ENCODE assay signal across 23 mouse cellular contexts in the genomic region with DNA sequence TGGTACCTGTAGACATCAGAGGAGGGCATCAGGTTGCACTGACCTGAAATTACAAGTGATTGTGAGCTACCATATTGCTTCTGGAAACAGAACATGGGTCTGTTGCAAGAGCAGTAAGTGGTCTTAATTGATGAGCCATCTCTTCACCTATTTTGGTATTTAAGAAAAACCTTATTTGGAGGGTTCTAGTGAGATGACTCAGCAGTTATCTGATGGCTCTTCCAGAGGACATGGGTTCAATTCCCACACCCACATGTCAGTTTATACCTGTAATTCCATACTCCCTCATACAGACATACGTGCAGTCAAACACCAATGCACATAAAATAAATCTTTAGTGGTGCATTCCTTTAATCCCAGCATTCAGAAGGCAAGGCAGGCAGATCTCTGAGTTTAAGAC. TPM values are rescaled to one million over a fixed set of nuclear protein-coding genes. Genes with fewer than 3 reads are reported as not detected.
A peak's percentile ranks its signal among the peaks of the same experiment; 100 is the strongest.
DNase-seq lines count a peak whose midpoint lies in the region; ATAC-seq and TF ChIP-seq lines count a peak whose summit lies in the region.
"Had no signal": no experiment of that assay in that cellular context is flagged by ENCODE, and none has a peak within 500 bp of the region (broad histone marks: within the 10 kb centered on the region; RNA-seq: fewer than 3 reads in every experiment).

No protein-coding gene starts in this region.

- no peak overlapping the region for H3K9ac ChIP-seq in midbrain, embryonic 11.5 days (ENCODE audit: low read length)
- no peak overlapping the region for H3K9ac ChIP-seq in midbrain, embryonic 14.5 days (replicated peaks; ENCODE audit: low read length)
- H3K9ac ChIP-seq in ES-E14 (ENCODE audit: insufficient read depth, low read depth, low read length, poor library complexity, severe bottlenecking) = no peak overlapping the region
- no peak overlapping the region for H3K9ac ChIP-seq in liver, postnatal 0 days (replicated peaks)
- H3K9ac ChIP-seq: embryonic facial prominence, embryonic 13.5 days; embryonic facial prominence, embryonic 15.5 days; forebrain, embryonic 12.5 days had no signal

- in situ Hi-C loops in ES-E14 (cut with MboI; ENCODE audit: low sequenced_read_pairs in 2 of 2, unreplicated experiment in 2 of 2) = no loop called here

- no peak overlapping the region for H3K4me2 ChIP-seq in midbrain, embryonic 11.5 days
- no peak overlapping the region for H3K4me2 ChIP-seq in midbrain, embryonic 14.5 days (ENCODE audit: low read length)
- H3K4me2 ChIP-seq in liver, postnatal 0 days (ENCODE audit: low read depth, low read length) = no peak overlapping the region
- H3K4me2 ChIP-seq: embryonic facial prominence, embryonic 13.5 days; embryonic facial prominence, embryonic 15.5 days; forebrain, embryonic 12.5 days had no signal

- H3K4me3 ChIP-seq in midbrain, embryonic 11.5 days (ENCODE audit: low read depth, low read length) = no peak overlapping the region
- no peak overlapping the region for H3K4me3 ChIP-seq in midbrain, embryonic 14.5 days (replicated peaks; ENCODE audit: low read depth, low read length)
- no peak overlapping the region for H3K4me3 ChIP-seq in ES-E14 (ENCODE audit: insufficient read depth in 1 of 2, low read depth in 1 of 2, low read length in 2 of 2, poor library complexity in 1 of 2, severe bottlenecking in 1 of 2)
- H3K4me3 ChIP-seq in liver, postnatal 0 days (ENCODE audit: low read depth, low read length) = no peak overlapping the region
- H3K4me3 ChIP-seq: embryonic facial prominence, embryonic 13.5 days; embryonic facial prominence, embryonic 15.5 days; erythroblast, embryonic 14.5 days; forebrain, embryonic 10.5 days; forebrain, embryonic 12.5 days had no signal

- DNase-seq in midbrain, embryonic 11.5 days (ENCODE audit: low spot score, missing footprints) = peak; percentile 59
- DNase-seq in midbrain, embryonic 14.5 days = no peak
- no peak for DNase-seq in ES-E14 (ENCODE audit: low read depth, low spot score)
- no peak for DNase-seq in liver, postnatal 0 days
- DNase-seq in cerebellum, adult 9-11 months = no peak
- DNase-seq: adrenal gland, adult 8-10 months; adrenal gland, postnatal 14 days; adrenal gland, postnatal 36 days; cerebellum, adult 11-12 months; cerebellum, adult 2 months; cerebellum, adult 9-10 months; cerebellum, postnatal 14 days; cerebellum, postnatal 36 days; embryo, embryonic 11 days had no signal

- no peak for TF ChIP-seq EP300 in liver, postnatal 0 days (IDR thresholded peaks at IDR 0.05; ENCODE audit: low read depth)

- 93% methylated on average over 1 of the region's 1 CpGs for WGBS in midbrain, embryonic 11.5 days
- whole genome bisulfite sequencing in midbrain, embryonic 14.5 days = 94% methylated on average over 1 of the region's 1 CpGs
- 89% methylated on average over 1 of the region's 1 CpGs for WGBS in liver, postnatal 0 days (ENCODE audit: insufficient replicate concordance)

- H3K27ac ChIP-seq in midbrain, embryonic 11.5 days (ENCODE audit: low read depth, low read length) = no peak overlapping the region
- no peak overlapping the region for H3K27ac ChIP-seq in midbrain, embryonic 14.5 days (replicated peaks; ENCODE audit: low read depth, low read length)
- H3K27ac ChIP-seq in ES-E14 (ENCODE audit: insufficient read depth, low read depth, low read length, poor library complexity, severe bottlenecking) = no peak overlapping the region
- H3K27ac ChIP-seq in liver, postnatal 0 days (ENCODE audit: low read depth) = no peak overlapping the region
- H3K27ac ChIP-seq: embryonic facial prominence, embryonic 13.5 days; embryonic facial prominence, embryonic 15.5 days; forebrain, embryonic 10.5 days; forebrain, embryonic 12.5 days had no signal

- H3K4me1 ChIP-seq in midbrain, embryonic 11.5 days (ENCODE audit: control insufficient read depth, insufficient read depth, low read length) = no peaks in the 10 kb centered on the region
- H3K4me1 ChIP-seq in midbrain, embryonic 14.5 days (ENCODE audit: control insufficient read depth, insufficient read depth, low read length) = no peaks in the 10 kb centered on the region
- no peaks in the 10 kb centered on the region for H3K4me1 ChIP-seq in ES-E14 (ENCODE audit: control insufficient read depth in 2 of 2, insufficient read depth in 2 of 2, low read length in 2 of 2, poor library complexity in 1 of 2)
- no peaks in the 10 kb centered on the region for H3K4me1 ChIP-seq in liver, postnatal 0 days (ENCODE audit: insufficient read depth)
- H3K4me1 ChIP-seq: embryonic facial prominence, embryonic 13.5 days; embryonic facial prominence, embryonic 15.5 days; forebrain, embryonic 10.5 days; forebrain, embryonic 12.5 days had no signal

- peaks cover 17% of the 10 kb centered on the region for H3K36me3 ChIP-seq in midbrain, embryonic 11.5 days (ENCODE audit: control insufficient read depth, insufficient read depth, low read length)
- peaks cover 17% of the 10 kb centered on the region for H3K36me3 ChIP-seq in midbrain, embryonic 14.5 days (ENCODE audit: control insufficient read depth, insufficient read depth, low read length)
- H3K36me3 ChIP-seq in ES-E14 (ENCODE audit: control insufficient read depth, insufficient read depth, low read length, poor library complexity, severe bottlenecking) = peaks cover 32% of the 10 kb centered on the region
- H3K36me3 ChIP-seq in liver, postnatal 0 days (replicated peaks; ENCODE audit: insufficient read depth, low read length) = peaks cover 52% of the 10 kb centered on the region

- H3K9me3 ChIP-seq in midbrain, embryonic 11.5 days (ENCODE audit: control insufficient read depth, low read length) = no peaks in the 10 kb centered on the region
- H3K9me3 ChIP-seq in midbrain, embryonic 14.5 days (ENCODE audit: control insufficient read depth, low read length) = no peaks in the 10 kb centered on the region
- no peaks in the 10 kb centered on the region for H3K9me3 ChIP-seq in ES-E14 (ENCODE audit: control insufficient read depth, insufficient read depth, low read depth, low read length)
- no peaks in the 10 kb centered on the region for H3K9me3 ChIP-seq in liver, postnatal 0 days (ENCODE audit: low read length)
- H3K9me3 ChIP-seq: embryonic facial prominence, embryonic 13.5 days; embryonic facial prominence, embryonic 15.5 days; forebrain, embryonic 10.5 days; forebrain, embryonic 12.5 days had no signal

- TF ChIP-seq CTCF in liver, postnatal 0 days (IDR thresholded peaks at IDR 0.05; ENCODE audit: low read depth) = no peak

- ATAC-seq in midbrain, embryonic 11.5 days (ENCODE audit: low FRiP score) = no peak
- no peak for ATAC-seq in midbrain, embryonic 14.5 days (ENCODE audit: low FRiP score, low TSS enrichment)
- no peak for ATAC-seq in liver, postnatal 0 days
- ATAC-seq: activated CD4-positive, CD25-positive, alpha-beta regulatory T cell, adult 4 months; forebrain, embryonic 14.5 days; forebrain, embryonic 16.5 days; Patski had no signal

- H3K27me3 ChIP-seq in midbrain, embryonic 11.5 days (ENCODE audit: control insufficient read depth, insufficient read depth, low read length) = no peaks in the 10 kb centered on the region
- no peaks in the 10 kb centered on the region for H3K27me3 ChIP-seq in midbrain, embryonic 14.5 days (ENCODE audit: control insufficient read depth, insufficient read depth, low read length)
- H3K27me3 ChIP-seq in liver, postnatal 0 days (ENCODE audit: insufficient read depth, low read length) = no peaks in the 10 kb centered on the region
- H3K27me3 ChIP-seq: embryonic facial prominence, embryonic 13.5 days; embryonic facial prominence, embryonic 15.5 days; forebrain, embryonic 12.5 days; Patski had no signal

TF ChIP-seq in ES-E14, 5 proteins besides CTCF, POLR2A, EP300 and RAD21:
- TF ChIP-seq ZNF384 (IDR thresholded peaks at IDR 0.05; ENCODE audit: low read depth, low read length) (no peak), MAFK (IDR thresholded peaks at IDR 0.05; ENCODE audit: insufficient read depth, low read depth, low read length) (peak; percentile 51; the same call in 1 of the 2 replicates), HCFC1 (IDR thresholded peaks at IDR 0.05; ENCODE audit: borderline replicate concordance, insufficient read depth, low read length) (no peak), CHD2 (IDR thresholded peaks at IDR 0.05; ENCODE audit: low read depth, low read length) (no peak), ZC3H11A (IDR thresholded peaks at IDR 0.05; ENCODE audit: borderline replicate concordance, low read depth, low read length) (no peak)
TF ChIP-seq in ES-E14: peak in this region for 1.

RNA-seq across cellular contexts. Expression of gene Wee1, which starts 22.0 kb away (rescaled TPM):
- polyA plus RNA-seq in midbrain, embryonic 11.5 days (2014; fragmentation: Nextera tagmentation; extraction: Ambion mirVana) = 31.2 and 32.6 TPM in 2 replicates
- 3.8 and 7.9 TPM in 2 replicates for polyA plus RNA-seq in midbrain, embryonic 14.5 days (2014; fragmentation: Nextera tagmentation; extraction: Ambion mirVana)
- total RNA-seq in ES-E14 (2012; rRNA removed) = 16.5 and 16.7 TPM in 2 replicates
- 4.5 and 5.3 TPM in 2 replicates for polyA plus RNA-seq in liver, postnatal 0 days (2015; fragmentation: Nextera tagmentation; extraction: Ambion mirVana)
